ENCODE assay signal across 8 mouse cellular contexts in the genomic region with DNA sequence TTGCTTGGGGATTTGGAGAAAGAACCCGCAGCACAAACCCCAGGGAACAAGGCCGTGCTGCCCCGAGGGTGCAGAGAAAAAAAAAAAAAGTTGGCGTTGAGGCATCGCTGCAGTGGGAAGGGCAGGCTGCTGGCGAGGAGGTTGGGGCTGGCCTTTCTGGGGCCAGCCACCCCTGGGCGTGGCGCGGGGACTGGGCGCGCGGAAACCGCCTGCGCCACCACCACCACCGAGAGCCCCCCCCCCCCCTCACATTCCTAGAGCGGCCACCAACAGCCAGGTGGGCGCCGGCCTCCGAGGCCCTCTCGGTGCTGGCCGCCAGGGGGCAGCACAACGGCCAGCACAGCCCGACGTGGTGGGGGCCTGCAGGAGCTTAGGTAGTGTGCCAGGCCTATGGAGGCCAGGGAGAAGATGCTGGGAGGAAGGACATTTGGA. TPM values are rescaled to one million over a fixed set of nuclear protein-coding genes. Genes with fewer than 3 reads are reported as not detected.
DNase-seq lines count a peak whose midpoint lies in the region; ATAC-seq and TF ChIP-seq lines count a peak whose summit lies in the region.

No protein-coding gene starts in this region.

- H3K27ac ChIP-seq in heart, postnatal 0 days (ENCODE audit: low read depth) = no peak overlapping the region
- no peak overlapping the region for H3K27ac ChIP-seq in neural tube, embryonic 14.5 days (ENCODE audit: low read depth, low read length)

- H3K9me3 ChIP-seq in erythroblast, embryonic 14.5 days (ENCODE audit: control insufficient read depth, low read length) = no peaks in the 10 kb centered on the region
- no peaks in the 10 kb centered on the region for H3K9me3 ChIP-seq in heart, postnatal 0 days (replicated peaks; ENCODE audit: control insufficient read depth, low read length)
- no peaks in the 10 kb centered on the region for H3K9me3 ChIP-seq in neural tube, embryonic 14.5 days (ENCODE audit: control insufficient read depth, low read length)

- H3K36me3 ChIP-seq in erythroblast, embryonic 14.5 days (ENCODE audit: control insufficient read depth) = no peaks in the 10 kb centered on the region
- H3K36me3 ChIP-seq in heart, postnatal 0 days (replicated peaks; ENCODE audit: control insufficient read depth, insufficient read depth, low read length) = peaks cover 7% of the 10 kb centered on the region; the same call in 1 of the 2 replicates
- H3K36me3 ChIP-seq in neural tube, embryonic 14.5 days (ENCODE audit: control insufficient read depth, insufficient read depth, low read length) = no peaks in the 10 kb centered on the region

- no peaks in the 10 kb centered on the region for H3K27me3 ChIP-seq in erythroblast, embryonic 14.5 days (ENCODE audit: control insufficient read depth)
- H3K27me3 ChIP-seq in heart, postnatal 0 days (ENCODE audit: control insufficient read depth, insufficient read depth, low read length) = peaks cover 91% of the 10 kb centered on the region
- H3K27me3 ChIP-seq in neural tube, embryonic 14.5 days (ENCODE audit: control insufficient read depth, insufficient read depth, low read length) = no peaks in the 10 kb centered on the region

- H3K4me1 ChIP-seq in erythroblast, embryonic 14.5 days (ENCODE audit: control insufficient read depth) = peaks cover 5% of the 10 kb centered on the region
- H3K4me1 ChIP-seq in heart, postnatal 0 days (ENCODE audit: control insufficient read depth, insufficient read depth) = no peaks in the 10 kb centered on the region
- H3K4me1 ChIP-seq in neural tube, embryonic 14.5 days (ENCODE audit: control insufficient read depth, insufficient read depth, low read length) = no peaks in the 10 kb centered on the region

- H3K9ac ChIP-seq in heart, postnatal 0 days (replicated peaks; ENCODE audit: low read depth, low read length) = 0 out of 2 replicates have a peak overlapping the region, but pooled peaks have one; percentile 27
- peak overlapping the region; percentile 58; the same call in 1 of the 2 replicates for H3K9ac ChIP-seq in neural tube, embryonic 14.5 days (replicated peaks; ENCODE audit: low read depth, low read length)

- peak overlapping the region; percentile 49 for H3K4me3 ChIP-seq in erythroblast, embryonic 14.5 days (replicated peaks)
- peak overlapping the region; percentile 41 for H3K4me3 ChIP-seq in heart, postnatal 0 days (ENCODE audit: low read depth, low read length)
- peak overlapping the region; percentile 35 for H3K4me3 ChIP-seq in neural tube, embryonic 14.5 days (ENCODE audit: low read depth, low read length)

- peak; percentile 75 for TF ChIP-seq CTCF in heart, postnatal 0 days (IDR thresholded peaks at IDR 0.05; ENCODE audit: low read depth)

- ATAC-seq in heart, postnatal 0 days (ENCODE audit: insufficient read depth, low read depth) = peak; percentile 83
- ATAC-seq in neural tube, embryonic 14.5 days (ENCODE audit: low read depth) = peak; percentile 98

- TF ChIP-seq EP300 in heart, postnatal 0 days (IDR thresholded peaks at IDR 0.05; ENCODE audit: low read depth) = no peak

- DNase-seq in ES-CJ7 (ENCODE audit: low read depth, low spot score) = peak; percentile 87
- DNase-seq in c-Kit-negative CD71-positive TER-119-positive erythroid progenitor cells, embryonic 14.5 days (ENCODE audit: low read depth, low spot score) = peak; percentile 19
- peak; percentile 44 for DNase-seq in heart, postnatal 0 days (ENCODE audit: low spot score)
- peak; percentile 87 for DNase-seq in kidney, postnatal 14 days
- DNase-seq in lung, adult 18-20 months = peak; percentile 49 to 77
- peak; percentile 83 for DNase-seq in testis, postnatal 10 days (ENCODE audit: low spot score)

- under 1% methylated on average over 24 of the region's 24 CpGs for WGBS in heart, postnatal 0 days
- under 1% methylated on average over 23 of the region's 24 CpGs for WGBS in neural tube, embryonic 14.5 days

- peak overlapping the region; percentile 66 for H3K4me2 ChIP-seq in heart, postnatal 0 days (ENCODE audit: low read depth, low read length)
- peak overlapping the region; percentile 58 for H3K4me2 ChIP-seq in neural tube, embryonic 14.5 days (ENCODE audit: low read depth, low read length)

RNA-seq across cellular contexts. Expression of a gene that starts 32.6 kb away (rescaled TPM):
- polyA plus RNA-seq in erythroblast, embryonic 14.5 days (2012) = 0.81 and 0.94 TPM in 2 replicates
- total RNA-seq in heart, postnatal 0 days (2014; rRNA removed; ENCODE audit: low replicate concordance) = 9.6 and 25.5 TPM in 2 replicates
- 1.7 and 2.4 TPM in 2 replicates for polyA plus RNA-seq in heart, postnatal 0 days (2015; fragmentation: Nextera tagmentation; extraction: Ambion mirVana)
- polyA plus RNA-seq in neural tube, embryonic 14.5 days (2014; fragmentation: Nextera tagmentation; extraction: Ambion mirVana) = 12.1 and 12.4 TPM in 2 replicates

Comparison
In these comparisons a context has a peak if more than half of its experiments do, and no peak if none do; other contexts are left out.
1. DNase-seq: peak in every context shown above with its lines; median percentile 87 in ES-CJ7; 87 in kidney, postnatal 14 days; 83 in testis, postnatal 10 days; 63 in lung, adult 18-20 months; 44 in heart, postnatal 0 days; 19 in c-Kit-negative CD71-positive TER-119-positive erythroid progenitor cells, embryonic 14.5 days.